Mouse (Mus musculus) hindbrain, embryonic 15.5 days (tissue): Measurements from ENCODE around the gene Nos1ap. TPM values are rescaled to one million over a fixed set of nuclear protein-coding genes. Genes with fewer than 3 reads are reported as not detected.

Experiments
- ATAC-seq: fragments of 200-750 bp; cut with Nextera tagmentation; 2 replicates; pipeline ENCODE4 v1.8.0; 2017; ENCODE audit warnings: low read depth, moderate number of reproducible peaks, moderate TSS enrichment; ENCODE audit not compliant: low FRiP score
- H3K27ac ChIP-seq: fragments of 300-500 bp; sonication (generic); replicated peaks from 2 replicates; pipeline ENCODE4 v1.5.1; 2015; ENCODE audit warnings: mild to moderate bottlenecking, inconsistent platforms
- H3K27me3 ChIP-seq: fragments of 300-500 bp; sonication (generic); 2 replicates; pipeline ENCODE4 v1.6.1; 2015; ENCODE audit warnings: control low read depth, inconsistent platforms
- H3K36me3 ChIP-seq: fragments of 300-500 bp; sonication (generic); 2 replicates; pipeline ENCODE4 v1.6.1; 2015; ENCODE audit warnings: control low read depth, inconsistent platforms
- H3K4me1 ChIP-seq: fragments of 300-500 bp; sonication (generic); replicated peaks from 2 replicates; pipeline ENCODE4 v1.6.1; 2015; ENCODE audit warnings: control low read depth, inconsistent platforms
- H3K4me2 ChIP-seq: fragments of 300-500 bp; sonication (generic); 2 replicates; pipeline ENCODE4 v1.6.1; 2015; ENCODE audit warnings: moderate library complexity, mild to moderate bottlenecking, inconsistent platforms
- H3K4me3 ChIP-seq: fragments of 300-500 bp; sonication (generic); 2 replicates; pipeline ENCODE4 v1.5.1; 2015; ENCODE audit warnings: mild to moderate bottlenecking, inconsistent platforms
- H3K9ac ChIP-seq: fragments of 300-500 bp; sonication (generic); 2 replicates; pipeline ENCODE4 v1.6.1; 2015; ENCODE audit warnings: inconsistent platforms
- H3K9me3 ChIP-seq: fragments of 300-500 bp; sonication (generic); 2 replicates; pipeline ENCODE4 v1.6.1; 2016; ENCODE audit warnings: control low read depth, inconsistent platforms
- WGBS: fragments of 180-500 bp; shearing (Covaris S2); methylation state at CpG from one replicate; pipeline ENCODE4 v1.1.7; 2015; 5-methylcytosine and 5-hydroxymethylcytosine counted together
- polyA plus RNA-seq: library from polyadenylated mRNA; unstranded; fragments of >200 nt; fragmentation: Nextera tagmentation; extraction: Ambion mirVana; gene quantifications from 2 replicates; pipeline ENCODE4 v1.2.1, GENCODE M21; 2015

The Nos1ap gene
- polyA plus RNA-seq, 1 experiment from 2014 or later: 21.3 TPM

- Histone ChIP-seq H3K9me3 (no peaks in the 10 kb centered on the region), H3K36me3 (no peaks in the 10 kb centered on the region), H3K27me3 (no peaks in the 10 kb centered on the region), H3K9ac (no peak overlapping the region), H3K27ac (no peak overlapping the region), H3K4me1 (no peaks in the 10 kb centered on the region), H3K4me2 (no peak overlapping the region), H3K4me3 (no peak overlapping the region)
- WGBS: 86% methylated on average over 3 of the region's 3 CpGs
- ATAC-seq: no peak
Measured at GRCm38 (mm10) chr1:170610289-170610688, 20.6 kb upstream of the Nos1ap start.

- no peak for ATAC-seq
- H3K4me2 ChIP-seq: no peak overlapping the region
- H3K27ac ChIP-seq: no peak overlapping the region
- WGBS: 89% methylated on average over 7 of the region's 7 CpGs
- H3K4me1 ChIP-seq: no peaks in the 10 kb centered on the region
- H3K27me3 ChIP-seq: no peaks in the 10 kb centered on the region
- no peak overlapping the region for H3K9ac ChIP-seq
- no peaks in the 10 kb centered on the region for H3K9me3 ChIP-seq
- no peaks in the 10 kb centered on the region for H3K36me3 ChIP-seq
- no peak overlapping the region for H3K4me3 ChIP-seq
Measured at GRCm38 (mm10) chr1:170609872-170610271, 20.2 kb upstream of the Nos1ap start.

GRCm38 (mm10) chr1:170608461-170609071 is 18.9 kb upstream of the Nos1ap start:
- no peaks in the 10 kb centered on the region for H3K9me3 ChIP-seq
- ATAC-seq: no peak
- no peaks in the 10 kb centered on the region for H3K36me3 ChIP-seq
- WGBS: 94% methylated on average over 3 of the region's 3 CpGs
- H3K4me1 ChIP-seq: no peaks in the 10 kb centered on the region
- no peak overlapping the region for H3K9ac ChIP-seq
- no peak overlapping the region for H3K4me2 ChIP-seq
- no peak overlapping the region for H3K4me3 ChIP-seq
- no peaks in the 10 kb centered on the region for H3K27me3 ChIP-seq
- H3K27ac ChIP-seq: no peak overlapping the region

- no peaks in the 10 kb centered on the region for H3K9me3 ChIP-seq
- H3K4me2 ChIP-seq: no peak overlapping the region
- WGBS: 95% methylated on average over 8 of the region's 8 CpGs
- H3K4me3 ChIP-seq: no peak overlapping the region
- no peaks in the 10 kb centered on the region for H3K4me1 ChIP-seq
- H3K27me3 ChIP-seq: no peaks in the 10 kb centered on the region
- no peak for ATAC-seq
- H3K9ac ChIP-seq: no peak overlapping the region
- no peaks in the 10 kb centered on the region for H3K36me3 ChIP-seq
- H3K27ac ChIP-seq: no peak overlapping the region
Measured at GRCm38 (mm10) chr1:170607231-170607917, 17.7 kb upstream of the Nos1ap start.

GRCm38 (mm10) chr1:170605228-170606001 is 15.8 kb upstream of the Nos1ap start:
- Histone ChIP-seq H3K36me3 (no peaks in the 10 kb centered on the region), H3K27ac (no peak overlapping the region), H3K9ac (no peak overlapping the region), H3K4me1 (no peaks in the 10 kb centered on the region), H3K4me2 (no peak overlapping the region), H3K4me3 (no peak overlapping the region), H3K9me3 (no peaks in the 10 kb centered on the region), H3K27me3 (no peaks in the 10 kb centered on the region)
- WGBS: 79% methylated on average over 21 of the region's 21 CpGs
- no peak for ATAC-seq

- ATAC-seq: no peak
- Histone ChIP-seq H3K4me3 (no peak overlapping the region), H3K27ac (no peak overlapping the region), H3K9ac (no peak overlapping the region), H3K27me3 (peaks cover 7% of the 10 kb centered on the region; the same call in 1 of the 2 replicates), H3K4me1 (no peaks in the 10 kb centered on the region), H3K4me2 (no peak overlapping the region), H3K9me3 (no peaks in the 10 kb centered on the region), H3K36me3 (no peaks in the 10 kb centered on the region)
- 96% methylated on average over 7 of the region's 7 CpGs for WGBS
Measured at GRCm38 (mm10) chr1:170594575-170594974, 4.9 kb upstream of the Nos1ap start.

GRCm38 (mm10) chr1:170590531-170590930 is 870 bp upstream of the Nos1ap start:
- Histone ChIP-seq H3K27ac (no peak overlapping the region), H3K36me3 (no peaks in the 10 kb centered on the region), H3K4me1 (peaks cover 21% of the 10 kb centered on the region), H3K4me2 (no peak overlapping the region), H3K9me3 (no peaks in the 10 kb centered on the region), H3K9ac (no peak overlapping the region), H3K4me3 (no peak overlapping the region), H3K27me3 (peaks cover 7% of the 10 kb centered on the region; the same call in 1 of the 2 replicates)
- ATAC-seq: no peak
- 47% methylated on average over 4 of the region's 4 CpGs for WGBS

GRCm38 (mm10) chr1:170590041-170590360 is 340 bp upstream of the Nos1ap start:
- no peaks in the 10 kb centered on the region for H3K36me3 ChIP-seq
- H3K4me2 ChIP-seq: peak overlapping the region; percentile 83
- H3K27me3 ChIP-seq: peaks cover 7% of the 10 kb centered on the region; the same call in 1 of the 2 replicates
- no peaks in the 10 kb centered on the region for H3K9me3 ChIP-seq
- H3K9ac ChIP-seq: peak overlapping the region; percentile 88
- WGBS: under 1% methylated on average over 11 of the region's 11 CpGs
- peaks cover 21% of the 10 kb centered on the region for H3K4me1 ChIP-seq
- no peak for ATAC-seq
- H3K27ac ChIP-seq: peak overlapping the region; percentile 68
- peak overlapping the region; percentile 88 for H3K4me3 ChIP-seq

- 0 out of 2 replicates have a peak, but pooled peaks have one; percentile 6 for ATAC-seq
- WGBS: 6% methylated on average over 8 of the region's 8 CpGs
- Histone ChIP-seq H3K9me3 (no peaks in the 10 kb centered on the region), H3K27me3 (peaks cover 7% of the 10 kb centered on the region; the same call in 1 of the 2 replicates), H3K9ac (peak overlapping the region; percentile 88), H3K4me3 (peak overlapping the region; percentile 88), H3K36me3 (no peaks in the 10 kb centered on the region), H3K27ac (peak overlapping the region; percentile 68; the same call in 1 of the 2 replicates), H3K4me1 (peaks cover 21% of the 10 kb centered on the region), H3K4me2 (peak overlapping the region; percentile 83)
Measured at GRCm38 (mm10) chr1:170588879-170589218, 812 bp downstream of the Nos1ap start.

GRCm38 (mm10) chr1:170588353-170588752 is 1.3 kb downstream of the Nos1ap start:
- H3K36me3 ChIP-seq: no peaks in the 10 kb centered on the region
- no peak overlapping the region for H3K27ac ChIP-seq
- ATAC-seq: no peak
- peaks cover 21% of the 10 kb centered on the region for H3K4me1 ChIP-seq
- H3K4me3 ChIP-seq: peak overlapping the region; percentile 88
- peak overlapping the region; percentile 83 for H3K4me2 ChIP-seq
- H3K27me3 ChIP-seq: peaks cover 7% of the 10 kb centered on the region; the same call in 1 of the 2 replicates
- no peaks in the 10 kb centered on the region for H3K9me3 ChIP-seq
- H3K9ac ChIP-seq: peak overlapping the region; percentile 88; the same call in 1 of the 2 replicates
- WGBS: 26% methylated on average over 6 of the region's 6 CpGs

GRCm38 (mm10) chr1:170586715-170587114 is 2.9 kb downstream of the Nos1ap start:
- WGBS: 65% methylated on average over 6 of the region's 6 CpGs
- Histone ChIP-seq H3K4me3 (no peak overlapping the region), H3K4me2 (peak overlapping the region; percentile 83), H3K9ac (no peak overlapping the region), H3K36me3 (no peaks in the 10 kb centered on the region), H3K27me3 (peaks cover 7% of the 10 kb centered on the region; the same call in 1 of the 2 replicates), H3K27ac (no peak overlapping the region), H3K4me1 (peaks cover 21% of the 10 kb centered on the region), H3K9me3 (no peaks in the 10 kb centered on the region)
- ATAC-seq: no peak

GRCm38 (mm10) chr1:170583925-170584324 is 5.7 kb downstream of the Nos1ap start:
- H3K4me3 ChIP-seq: no peak overlapping the region
- no peak overlapping the region for H3K4me2 ChIP-seq
- H3K27ac ChIP-seq: no peak overlapping the region
- no peaks in the 10 kb centered on the region for H3K36me3 ChIP-seq
- WGBS: 95% methylated on average over 2 of the region's 2 CpGs
- no peak overlapping the region for H3K9ac ChIP-seq
- H3K27me3 ChIP-seq: no peaks in the 10 kb centered on the region
- no peaks in the 10 kb centered on the region for H3K9me3 ChIP-seq
- H3K4me1 ChIP-seq: peaks cover 20% of the 10 kb centered on the region
- ATAC-seq: no peak
